Mouse (Mus musculus) CD4-positive, CD25-positive, alpha-beta regulatory T cell, adult 2 months (primary cell): ENCODE measurements around the gene Gm20517.
A peak's percentile ranks its signal among the peaks of the same experiment; 100 is the strongest.

Source experiments
- DNase-seq: peaks from one replicate; pipeline ENCODE4 v3.0.0-alpha.2; 2012; ENCODE audit warnings: low read depth, low spot score

Gene Gm20517

DNA sequence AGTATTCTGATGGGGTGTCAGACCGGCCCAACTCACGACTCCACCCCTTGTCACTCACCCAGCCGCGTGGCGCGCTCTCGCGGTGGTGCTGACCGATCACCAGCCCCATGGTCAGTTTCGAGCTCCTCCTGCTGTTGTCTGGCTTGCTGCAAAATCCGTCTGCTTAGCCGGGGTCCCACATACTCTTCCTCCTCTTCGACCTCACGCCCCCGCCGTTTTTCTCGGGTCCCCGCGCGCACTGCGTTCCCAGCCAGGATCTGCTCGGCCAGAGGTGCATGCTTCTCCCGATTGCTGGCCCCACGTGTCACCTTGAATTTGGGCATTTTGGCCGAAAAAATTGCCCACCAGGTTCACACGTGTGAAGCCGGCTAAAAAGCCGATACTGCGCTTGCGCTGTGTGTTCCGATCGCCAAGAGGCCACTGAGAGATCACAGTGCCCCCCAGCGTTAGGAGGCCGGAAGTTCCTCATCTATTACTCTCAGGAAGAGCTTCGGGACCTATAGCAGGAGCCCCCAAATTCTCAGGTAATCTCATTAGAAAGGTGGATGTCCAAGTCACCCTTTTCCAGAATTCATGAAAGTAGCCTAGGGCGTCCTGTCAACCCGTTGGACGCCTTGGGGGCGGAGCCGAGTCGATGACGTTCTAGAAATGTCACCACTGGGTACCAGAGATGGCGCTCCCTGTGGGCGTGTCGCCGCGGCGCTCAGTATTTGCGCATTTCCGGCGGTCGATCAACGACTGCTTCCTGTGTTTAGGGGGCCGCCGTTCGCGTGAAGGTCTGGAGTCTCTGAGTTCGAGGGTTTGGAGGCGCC, at the start of gene Gm20517, which contains the start of the genes Bysl and Med20:
Gm20517 (plus strand) TSS at position 741 of the 812 bp plus-strand sequence.
Bysl (minus strand) TSS at position 644 of the 812 bp plus-strand sequence.
Med20 (plus strand) TSS at position 734 of the 812 bp plus-strand sequence.
- peak; percentile 99 for DNase-seq

GRCm38 (mm10) chr17:47562875-47563274, 48.5 kb upstream of the Gm20517 start:
- no peak for DNase-seq

DNA sequence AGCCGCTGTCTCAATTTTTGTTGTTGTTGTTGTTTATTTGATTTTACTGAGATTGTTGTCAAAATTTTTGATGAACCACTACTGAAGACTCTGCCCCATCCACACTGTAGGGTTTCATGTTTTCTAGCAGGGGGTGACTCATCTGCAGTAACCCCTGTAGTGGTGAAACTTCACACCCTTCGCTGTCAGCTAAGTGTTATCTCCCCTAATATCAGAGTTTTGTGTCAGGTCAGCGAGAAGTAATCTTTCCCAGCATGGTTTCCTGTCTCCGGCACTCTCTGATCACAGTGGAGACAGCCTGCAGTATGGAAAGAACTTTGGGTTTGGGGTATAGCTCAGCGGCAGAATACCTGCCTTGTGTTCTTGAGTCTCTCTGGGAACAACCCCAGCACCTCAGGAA, 46.8 kb upstream of the Gm20517 start:
- DNase-seq: peak; percentile 22

DNA sequence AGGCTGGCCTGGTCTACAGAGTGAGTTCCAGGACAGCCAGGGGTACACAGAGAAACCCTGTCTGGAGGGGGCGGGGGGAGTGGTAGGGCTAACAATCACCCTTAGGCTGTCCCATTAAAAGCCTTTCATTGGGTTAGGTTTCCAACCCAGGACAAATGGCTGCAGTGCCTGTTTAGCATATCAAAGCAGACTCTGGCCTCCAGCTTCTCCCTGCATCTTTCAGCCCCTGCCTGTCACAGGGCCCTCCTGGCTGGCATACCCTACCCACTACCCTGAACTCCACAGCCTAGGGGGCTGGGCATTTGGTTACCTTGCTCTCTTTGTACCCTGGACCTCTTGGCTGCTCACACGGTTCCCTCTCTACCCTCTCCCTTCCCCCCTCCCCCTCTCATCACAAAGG, 45.3 kb upstream of the Gm20517 start:
- DNase-seq: no peak

DNA sequence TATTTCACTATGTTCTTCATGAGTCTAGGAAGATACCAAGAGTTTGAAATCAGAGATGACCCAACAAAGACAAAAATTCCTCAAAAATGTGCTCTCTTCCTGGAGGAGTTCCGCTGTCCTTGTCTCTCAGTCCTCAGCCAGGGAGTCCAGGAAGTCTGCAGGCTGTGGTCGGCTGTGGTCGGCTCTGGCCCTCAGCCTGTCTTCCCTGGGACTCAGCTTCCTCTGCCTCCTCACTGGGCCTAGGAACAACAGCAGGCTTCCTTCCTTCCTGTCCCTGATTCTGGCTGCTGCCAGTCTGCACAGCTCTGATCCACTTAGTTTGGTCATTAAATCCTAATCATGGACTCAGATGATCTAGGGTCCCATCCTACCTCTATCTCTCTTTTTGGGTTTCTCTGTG, 44.1 kb upstream of the Gm20517 start:
- no peak for DNase-seq

DNA sequence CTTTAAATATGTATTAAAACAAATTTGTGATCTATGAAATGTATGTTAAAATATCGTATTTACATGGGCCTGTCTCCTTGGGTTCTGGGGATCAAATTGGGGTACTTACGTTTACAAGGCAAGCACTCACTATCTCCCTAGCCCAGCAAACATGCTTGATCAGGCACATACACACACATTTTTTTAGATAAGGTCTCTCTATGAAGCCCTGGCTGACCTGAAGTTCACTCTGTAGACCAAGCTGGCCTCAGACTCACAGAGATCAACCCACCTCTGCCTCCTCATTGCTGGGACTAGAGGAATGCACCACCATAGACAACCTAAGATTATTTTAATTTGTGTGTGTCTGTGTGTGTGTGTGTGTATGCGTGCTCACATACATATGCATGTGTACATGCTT, 43.0 kb upstream of the Gm20517 start:
- no peak for DNase-seq

- no peak for DNase-seq
Observed at GRCm38 (mm10) chr17:47568951-47569527, 42.4 kb upstream of the Gm20517 start.

DNA sequence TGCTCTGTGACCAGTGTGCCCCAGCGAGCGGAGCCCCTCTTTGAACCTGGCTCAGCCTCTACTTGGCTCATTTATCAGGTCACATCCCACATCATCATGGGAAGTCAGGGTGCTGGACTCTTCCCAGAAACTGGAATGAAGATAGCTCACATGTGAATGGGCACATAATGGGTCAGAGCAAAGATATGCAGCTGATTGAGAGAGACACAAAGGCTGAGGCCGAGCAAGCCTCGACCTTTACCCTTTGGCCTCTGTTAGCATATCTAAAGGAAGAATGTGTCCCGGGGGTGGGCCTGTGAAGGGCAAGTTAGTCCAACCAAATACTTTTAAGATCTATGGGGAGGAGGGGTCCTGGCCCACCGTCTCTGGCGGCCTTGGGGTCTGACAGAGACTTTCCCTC, 39.8 kb upstream of the Gm20517 start:
- DNase-seq: no peak

GRCm38 (mm10) chr17:47572436-47572835, 39.0 kb upstream of the Gm20517 start:
- no peak for DNase-seq

GRCm38 (mm10) chr17:47574028-47574427, 37.4 kb upstream of the Gm20517 start:
- DNase-seq: no peak

DNA sequence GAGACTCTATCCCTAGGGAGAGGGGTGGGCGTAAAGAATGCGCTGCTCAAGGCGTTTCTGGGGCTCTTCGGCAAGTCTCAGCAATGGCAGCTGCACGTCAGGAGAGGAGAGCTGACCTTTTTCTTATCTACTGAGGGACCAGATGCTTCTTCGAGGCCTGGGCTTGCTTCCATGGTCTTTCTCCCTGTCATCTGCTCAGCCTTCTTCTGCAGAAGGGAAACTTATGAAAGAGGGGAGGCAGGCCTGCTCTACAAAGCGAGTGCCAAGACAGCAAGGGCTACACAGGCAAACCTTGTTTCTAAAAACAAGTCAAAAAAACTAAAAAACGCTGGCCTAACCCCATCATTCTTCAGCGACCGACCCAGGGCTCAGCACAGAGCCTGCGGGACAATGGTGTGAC, 36.6 kb upstream of the Gm20517 start:
- no peak for DNase-seq

GRCm38 (mm10) chr17:47578655-47579054, 32.7 kb upstream of the Gm20517 start:
- no peak for DNase-seq

DNA sequence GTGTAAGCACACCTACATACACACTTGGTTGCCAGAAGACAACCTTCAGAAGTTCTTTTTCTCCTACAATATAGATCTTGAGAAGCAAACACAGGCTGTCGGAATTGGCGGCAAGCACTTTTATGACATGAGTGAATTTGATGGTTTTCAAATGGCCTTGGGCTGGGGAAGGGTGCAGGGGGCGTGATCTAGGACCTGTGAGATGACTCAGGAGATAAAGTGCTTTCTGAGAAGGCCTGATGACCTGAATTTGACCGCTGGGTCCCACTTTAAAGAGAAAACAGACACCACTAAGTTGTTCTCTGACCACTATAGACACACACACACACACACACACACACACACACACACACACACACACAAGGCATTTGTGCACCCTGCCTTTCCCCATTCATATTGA, 30.4 kb upstream of the Gm20517 start:
- DNase-seq: no peak

DNA sequence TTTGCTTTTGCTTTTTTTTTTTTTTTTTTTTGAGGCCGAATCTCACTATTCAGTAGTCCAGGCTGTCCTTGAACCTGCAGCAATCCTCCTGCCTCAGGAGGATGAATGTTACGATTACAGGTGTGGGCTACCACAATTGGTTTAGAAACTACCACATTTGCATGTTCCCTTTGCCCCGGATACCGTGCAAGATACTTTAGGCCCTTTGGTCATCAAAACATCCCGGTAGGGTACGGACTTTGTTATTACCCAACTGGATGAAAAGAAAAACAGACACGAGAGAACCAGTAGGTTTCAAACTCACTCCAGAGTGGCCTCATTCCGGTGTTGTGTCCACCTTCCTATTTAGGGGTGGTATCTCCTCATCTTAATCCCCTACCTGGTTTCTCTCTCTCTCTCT, 22.9 kb upstream of the Gm20517 start:
- no peak for DNase-seq

DNA sequence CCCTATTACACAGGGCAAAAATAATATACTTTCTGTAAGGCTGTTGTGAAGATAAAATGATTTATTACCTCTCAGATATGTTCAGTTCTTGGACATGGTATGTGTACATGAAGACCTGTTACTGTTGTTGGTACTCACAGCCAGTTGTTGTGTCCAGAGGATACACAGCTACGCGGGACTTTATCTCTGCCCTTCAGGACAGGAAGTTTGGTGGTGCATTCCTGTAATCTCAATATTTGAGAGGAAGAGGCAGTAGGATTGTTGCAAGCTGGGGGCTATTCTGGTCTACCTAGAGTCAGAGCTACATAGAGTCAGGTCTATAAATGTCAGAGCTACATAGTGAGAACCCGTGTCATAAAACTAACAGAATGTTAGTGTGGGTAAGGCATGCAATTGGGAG, 20.3 kb upstream of the Gm20517 start:
- no peak for DNase-seq

DNA sequence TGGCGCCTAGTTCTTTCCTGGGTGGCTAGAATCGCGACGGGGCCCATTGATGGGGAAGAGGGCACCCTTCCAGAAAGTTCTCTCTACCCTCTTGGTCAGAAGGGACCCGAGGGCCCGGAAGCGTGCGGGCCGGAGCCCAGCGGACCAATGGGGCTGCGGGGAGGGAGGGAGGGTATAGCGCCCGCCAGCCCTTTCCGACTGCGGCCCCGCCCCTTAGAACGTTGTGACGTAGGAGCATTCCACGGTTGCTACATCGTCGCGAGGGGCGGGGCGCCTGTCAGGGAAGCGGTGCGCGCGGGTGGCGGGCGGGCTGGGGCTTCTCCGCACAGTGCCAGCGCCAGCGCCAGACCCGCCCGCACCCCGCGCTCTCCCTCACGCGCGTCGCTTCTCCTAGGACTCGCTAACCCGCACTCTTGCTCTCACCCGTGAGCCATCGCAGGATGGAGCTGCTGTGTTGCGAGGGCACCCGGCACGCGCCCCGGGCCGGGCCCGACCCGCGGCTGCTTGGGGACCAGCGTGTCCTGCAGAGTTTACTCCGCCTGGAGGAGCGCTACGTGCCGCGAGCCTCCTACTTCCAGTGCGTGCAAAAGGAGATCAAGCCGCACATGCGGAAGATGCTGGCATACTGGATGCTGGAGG, 18.1 kb upstream of the Gm20517 start:
- peak; percentile 96 for DNase-seq

- DNase-seq: no peak
Observed at GRCm38 (mm10) chr17:47593854-47594182, 17.6 kb upstream of the Gm20517 start.

DNA sequence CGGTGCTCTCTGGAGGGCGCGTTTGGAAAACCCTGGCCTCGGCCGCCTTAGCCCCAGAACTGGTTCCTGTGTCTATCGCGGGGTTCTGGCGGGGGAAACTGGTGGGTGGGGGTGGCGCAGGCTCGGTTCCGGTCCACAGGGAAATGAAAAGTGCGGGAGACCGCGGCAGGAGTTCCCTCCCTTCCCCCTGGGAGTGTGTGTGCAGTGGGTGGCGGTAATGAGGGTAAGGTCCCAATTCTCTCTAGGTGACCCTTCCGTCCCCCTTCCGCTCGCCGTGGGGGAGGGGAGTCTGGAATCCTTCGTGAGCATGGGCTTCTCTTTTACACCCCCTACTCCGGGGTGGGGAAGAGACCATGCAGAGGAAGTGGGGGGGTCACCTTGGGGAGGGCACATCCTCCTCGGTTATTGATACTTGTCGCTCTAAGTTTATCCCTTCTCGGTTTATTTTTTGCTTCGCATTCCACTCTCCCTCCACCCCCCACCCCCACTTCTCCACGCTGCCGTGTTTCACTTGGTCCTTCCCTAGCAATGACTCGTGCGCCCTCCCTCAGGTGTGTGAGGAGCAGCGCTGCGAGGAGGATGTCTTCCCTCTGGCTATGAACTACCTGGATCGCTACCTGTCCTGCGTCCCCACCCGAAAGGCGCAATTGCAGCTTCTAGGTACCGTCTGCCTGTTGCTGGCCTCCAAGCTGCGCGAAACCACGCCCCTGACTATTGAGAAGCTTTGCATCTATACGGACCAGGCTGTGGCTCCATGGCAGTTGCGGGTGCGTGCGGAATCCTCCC, 17.0 kb upstream of the Gm20517 start:
- DNase-seq: peak; percentile 55

GRCm38 (mm10) chr17:47594969-47595247, 16.5 kb upstream of the Gm20517 start:
- DNase-seq: no peak

- peak; percentile 42 for DNase-seq
Observed at GRCm38 (mm10) chr17:47595248-47596161, 15.9 kb upstream of the Gm20517 start.

DNA sequence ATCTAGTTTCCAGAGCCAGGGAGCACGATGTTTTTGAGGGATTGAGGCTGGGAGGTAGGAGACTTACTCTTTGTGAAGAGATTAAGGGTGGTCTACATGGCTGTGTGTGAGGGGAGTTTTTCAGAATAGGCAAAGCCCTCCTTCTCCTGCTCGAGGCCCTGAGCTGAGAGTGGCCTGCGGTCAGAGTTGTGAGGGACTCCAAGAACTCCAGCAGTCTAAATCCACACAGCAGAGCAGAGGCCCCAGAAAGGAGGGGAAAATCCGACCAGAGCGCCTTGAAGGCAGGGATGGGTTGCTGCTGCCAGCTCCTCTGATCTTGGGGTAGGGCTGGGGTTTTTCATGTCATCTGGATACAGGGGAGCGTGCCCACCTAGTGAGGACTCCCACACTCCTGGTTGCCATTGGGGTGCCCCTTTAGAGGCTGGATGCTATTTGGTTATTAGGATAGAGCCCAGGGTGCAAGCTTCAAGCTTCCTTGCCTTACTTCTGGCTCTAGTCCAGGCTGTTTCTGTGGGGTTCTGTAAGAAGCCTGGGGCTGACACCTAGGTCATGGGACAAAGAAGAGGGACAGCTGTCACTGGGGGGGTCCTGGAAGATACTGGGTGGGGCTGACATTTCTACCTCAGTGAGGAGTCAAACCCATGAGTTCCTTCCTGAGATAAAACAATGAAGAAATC, 15.1 kb upstream of the Gm20517 start:
- no peak for DNase-seq
